Mouse (Mus musculus) liver, adult 2 months (tissue): ENCODE measurements at regions not wholly inside any gene's neighbourhood (a gene's known extent, or its start where the extent isn't known, plus 50 kb on each side); places are given as distances from the start of the nearest gene placed in this dataset.

Source experiments
- CTCF ChIP-seq: fragments of 200-500 bp; IDR thresholded peaks from 2 replicates; pipeline ENCODE4 v1.5.1; 2011; ENCODE audit warnings: low read depth, low read length, control low read depth
- POLR2A ChIP-seq: fragments of 200-500 bp; IDR thresholded peaks from 2 replicates; pipeline ENCODE4 v1.6.1; 2011; ENCODE audit warnings: low read length, control low read depth; ENCODE audit not compliant: insufficient read depth; ENCODE audit errors: extremely low read depth

- TF ChIP-seq CTCF (no peak), POLR2A (no peak)
Measured at GRCm38 (mm10) chr10:120697275-120697856, 201.5 kb downstream of the Msrb3 start.
